Mouse (Mus musculus): ENCODE measurements around the gene Soat2.

DNA sequence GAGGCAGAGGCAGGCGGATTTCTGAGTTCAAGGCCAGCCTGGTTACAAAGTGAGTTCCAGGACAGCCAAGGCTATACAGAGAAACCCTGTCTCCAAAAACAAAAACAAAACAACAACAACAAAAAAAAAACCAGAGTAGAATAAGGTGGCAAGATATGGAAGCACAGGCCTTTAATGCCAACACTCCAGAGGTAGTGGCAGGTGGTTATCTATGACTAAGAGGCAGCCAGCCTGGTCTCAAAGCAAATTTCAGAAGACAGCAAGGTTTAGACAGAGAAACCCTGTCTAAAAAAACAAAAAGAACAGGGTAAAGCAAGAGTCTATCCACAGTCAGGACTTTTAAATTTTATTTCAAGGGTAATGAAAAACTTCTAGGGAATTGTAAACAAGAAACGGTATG lies 15.6 kb upstream of the Soat2 start:
- TF ChIP-seq CTCF (IDR thresholded peaks at IDR 0.05; ENCODE audit: low read depth, low read length) (no peak), POLR2A (IDR thresholded peaks at IDR 0.05; ENCODE audit: extremely low read depth, insufficient read depth, low read length) (no peak)
